Mouse (Mus musculus) CH12.LX (cell line): Measurements from ENCODE around the gene Sptbn4.

Experiments used
- BHLHE40 ChIP-seq: IDR thresholded peaks from 2 replicates; pipeline ENCODE4 v1.6.1; 2011; ENCODE audit warnings: mild to moderate bottlenecking, low read depth, low read length, improper control_type of control experiment
- CTCF ChIP-seq, 2 experiments: IDR thresholded peaks in 1 of 2; conservative IDR thresholded peaks in 1 of 2; 2 replicates each; pipeline ENCODE4 v1.5.1; 2011 to 2012; ENCODE audit warnings: low read depth in 2 of 2, low read length in 2 of 2, improper control_type of control experiment in 1 of 2, inconsistent platforms in 1 of 2, mild to moderate bottlenecking in 1 of 2, moderate library complexity in 1 of 2
- ELF1 ChIP-seq: IDR thresholded peaks from 2 replicates; pipeline ENCODE4 v1.6.1; 2014; ENCODE audit warnings: low read depth, mild to moderate bottlenecking, inconsistent platforms, low read length, improper control_type of control experiment
- EP300 ChIP-seq: IDR thresholded peaks from 2 replicates; pipeline ENCODE4 v1.6.1; 2011; ENCODE audit warnings: low read length, improper control_type of control experiment
- ETS1 ChIP-seq: conservative IDR thresholded peaks from 2 replicates; pipeline ENCODE4 v1.6.1; 2012; ENCODE audit warnings: low read depth, mild to moderate bottlenecking, inconsistent platforms, low read length, improper control_type of control experiment, moderate library complexity
- MAFK ChIP-seq: IDR thresholded peaks from 2 replicates; pipeline ENCODE4 v1.6.1; 2011; ENCODE audit warnings: low read length, improper control_type of control experiment; ENCODE audit not compliant: insufficient replicate concordance
- MYC ChIP-seq: IDR thresholded peaks from 2 replicates; pipeline ENCODE4 v1.6.1; 2011; ENCODE audit warnings: low read depth, mild to moderate bottlenecking, improper control_type of control experiment, low read length
- POLR2A ChIP-seq: IDR thresholded peaks from 2 replicates; pipeline ENCODE4 v1.6.1; 2011; ENCODE audit warnings: low read depth, mild to moderate bottlenecking, improper control_type of control experiment, low read length
- POLR2AphosphoS2 ChIP-seq: IDR thresholded peaks from 2 replicates; pipeline ENCODE4 v1.6.1; 2011; ENCODE audit warnings: low read depth, low read length, improper control_type of control experiment
- RCOR1 ChIP-seq: conservative IDR thresholded peaks from 2 replicates; pipeline ENCODE4 v1.6.1; 2012; ENCODE audit warnings: low read depth, mild to moderate bottlenecking, inconsistent platforms, low read length, improper control_type of control experiment
- USF1 ChIP-seq: IDR thresholded peaks from 2 replicates; pipeline ENCODE4 v1.6.1; 2014; ENCODE audit warnings: low read depth, mild to moderate bottlenecking, inconsistent platforms, low read length, improper control_type of control experiment
- USF2 ChIP-seq: conservative IDR thresholded peaks from 2 replicates; pipeline ENCODE4 v1.6.1; 2011; ENCODE audit warnings: low read depth, low read length, improper control_type of control experiment
- ZC3H11A ChIP-seq: IDR thresholded peaks from 2 replicates; pipeline ENCODE4 v1.6.1; 2012; ENCODE audit warnings: low read depth, mild to moderate bottlenecking, inconsistent platforms, low read length, improper control_type of control experiment
- ZMIZ1 ChIP-seq: IDR thresholded peaks from 2 replicates; pipeline ENCODE4 v1.6.1; 2012; ENCODE audit warnings: low read depth, mild to moderate bottlenecking, inconsistent platforms, low read length, improper control_type of control experiment

DNA sequence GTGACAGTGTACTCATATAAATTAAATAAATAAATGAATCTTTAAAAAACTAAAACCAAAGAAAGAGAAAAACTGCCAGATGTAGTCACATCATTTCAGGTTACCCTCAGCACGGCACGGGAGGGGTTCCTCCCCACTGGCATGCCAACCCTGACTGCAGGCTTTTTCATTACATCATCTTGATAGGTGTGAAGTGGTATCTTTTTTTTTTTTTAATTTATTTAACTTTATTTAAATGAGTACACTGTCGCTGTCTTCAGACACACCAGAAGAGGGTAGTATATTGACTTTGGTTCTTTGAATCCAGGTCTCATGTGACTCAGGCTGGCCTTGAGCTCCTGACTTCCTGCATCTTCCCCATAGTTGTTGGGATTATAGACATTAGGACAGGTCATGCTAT is 7.8 kb upstream of the Sptbn4 start:
- TF ChIP-seq CTCF (conservative IDR thresholded peaks at IDR 0.05 in 1 of 2, IDR thresholded peaks at IDR 0.05 in 1 of 2; ENCODE audit: low read depth in 2 of 2, low read length in 2 of 2) (0 out of 4 replicates have a peak, but pooled peaks of 1 of the 2 experiments have one; percentile 0), POLR2A (no peak), USF1 (no peak), ETS1 (no peak), EP300 (no peak), USF2 (no peak), ZC3H11A (no peak), BHLHE40 (no peak), ZMIZ1 (no peak), RCOR1 (no peak), MAFK (no peak), POLR2AphosphoS2 (no peak), MYC (no peak), ELF1 (no peak)
